Mouse (Mus musculus): ENCODE measurements around the gene Pde9a. TPM values are rescaled to one million over a fixed set of nuclear protein-coding genes. Genes with fewer than 3 reads are reported as not detected.
"Not testable (repeated sequence)": the region's sequence is repeated elsewhere in the genome, so short reads cannot be mapped to it uniquely, and the experiment has no call there.

Gene Pde9a
- 10 to 100 TPM; 19.8 to 23.9 TPM for total RNA-seq (2021)
- long read RNA-seq, transcript Pde9a-201 (19 exons, 2,089 nt) = major isoform, 7 of 14 reads
- long read RNA-seq, partial matches to known transcripts = 0 of 14 reads
- long read RNA-seq, other reads (novel, unspliced or antisense) = 5 of 14 reads

DNA sequence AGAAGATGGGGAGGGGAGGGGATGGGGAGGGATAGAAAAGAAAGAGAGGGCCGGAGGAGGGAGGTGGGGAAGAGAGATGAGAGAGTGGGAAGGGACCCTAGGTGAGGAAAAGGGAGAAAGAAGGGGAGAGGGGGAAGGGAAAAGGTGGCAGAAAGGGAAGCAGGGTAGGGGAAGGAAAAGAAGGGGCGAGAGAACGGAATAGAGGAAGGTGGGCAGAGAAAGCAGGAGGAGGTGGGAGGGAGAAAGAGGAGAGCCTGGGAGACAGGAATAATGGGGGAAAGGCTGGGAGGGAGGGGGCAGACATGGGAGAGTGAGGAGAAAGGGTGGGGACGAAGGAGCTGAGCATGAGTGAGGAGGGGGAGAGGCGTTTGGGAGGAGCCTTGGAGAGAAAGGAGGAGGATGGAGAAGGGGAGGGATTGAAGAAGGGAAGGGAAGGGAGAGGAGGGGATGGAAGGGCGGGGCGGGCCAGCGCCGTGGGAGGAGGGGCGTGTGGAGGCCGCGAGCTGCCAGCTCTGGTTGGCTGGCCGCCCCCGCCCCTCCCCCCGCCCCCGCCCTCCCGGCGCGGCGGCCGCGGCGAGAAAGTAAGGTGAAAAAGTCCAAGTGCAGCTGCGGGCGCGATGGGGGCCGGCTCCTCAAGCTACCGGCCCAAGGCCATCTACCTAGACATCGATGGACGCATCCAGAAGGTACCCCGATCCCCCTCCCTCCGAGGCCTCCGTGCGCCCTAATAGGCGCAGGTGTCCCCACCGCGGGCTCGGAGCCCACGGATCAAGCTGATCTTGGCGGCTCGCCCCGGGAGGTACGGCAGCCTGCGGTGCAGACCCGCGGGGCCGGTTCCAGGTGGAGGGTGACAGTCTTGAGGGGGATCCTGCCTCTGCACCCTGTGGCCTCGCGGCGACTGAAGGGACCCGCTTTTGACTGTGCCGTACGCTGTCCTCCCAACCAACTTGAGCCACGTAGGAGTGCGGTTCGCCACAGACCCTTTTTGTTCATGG is at the start of gene Pde9a:
Gene Pde9a (plus strand): TSS at position 540 of the 995 bp plus-strand sequence.
- peak in 1 of 2 experiments; percentile 64 for DNase-seq (ENCODE audit: low spot score in 2 of 2)

DNA sequence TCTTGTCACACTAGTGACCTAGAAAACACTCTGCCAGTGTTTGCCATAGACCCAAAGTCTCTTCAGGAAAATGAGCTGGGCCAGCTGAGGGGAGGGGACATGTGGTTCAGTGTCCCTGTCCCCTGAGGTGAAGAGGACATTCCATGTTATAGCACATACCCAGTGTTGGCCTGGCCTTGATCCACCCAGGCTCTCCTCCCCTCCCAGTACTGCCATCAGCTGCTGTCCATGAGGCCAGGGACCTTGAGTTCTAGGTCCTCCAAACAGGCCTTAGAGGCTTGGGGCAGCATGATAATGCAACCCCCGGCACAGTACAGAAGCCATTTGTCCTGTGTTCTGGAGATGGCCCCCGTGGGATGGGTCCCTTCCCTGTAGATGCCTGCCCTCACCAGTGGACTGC is 46.2 kb upstream of the Pde9a start:
- DNase-seq (ENCODE audit: low spot score in 2 of 2) = no peak

DNA sequence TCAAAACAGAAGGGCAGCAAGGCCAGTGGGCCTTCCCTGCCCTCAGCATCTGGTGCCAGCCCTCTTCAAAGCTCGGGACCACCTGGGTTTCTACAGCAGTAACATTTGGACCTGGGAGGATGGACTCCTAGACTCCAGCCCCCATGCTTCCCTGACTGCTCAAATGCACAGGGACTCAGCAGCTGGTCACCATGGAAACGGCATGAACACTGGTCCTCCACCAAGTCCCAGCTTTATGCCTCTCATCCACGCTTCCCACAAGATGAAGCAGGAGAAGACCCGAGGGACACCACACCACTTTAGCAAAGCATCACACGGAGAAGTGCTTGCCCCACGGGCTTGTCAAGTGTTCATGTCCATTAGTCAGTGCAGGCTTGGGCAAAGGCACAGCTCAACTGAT is 43.8 kb upstream of the Pde9a start:
- DNase-seq (ENCODE audit: low spot score in 2 of 2) = peak in 1 of 2 experiments; percentile 42

DNA sequence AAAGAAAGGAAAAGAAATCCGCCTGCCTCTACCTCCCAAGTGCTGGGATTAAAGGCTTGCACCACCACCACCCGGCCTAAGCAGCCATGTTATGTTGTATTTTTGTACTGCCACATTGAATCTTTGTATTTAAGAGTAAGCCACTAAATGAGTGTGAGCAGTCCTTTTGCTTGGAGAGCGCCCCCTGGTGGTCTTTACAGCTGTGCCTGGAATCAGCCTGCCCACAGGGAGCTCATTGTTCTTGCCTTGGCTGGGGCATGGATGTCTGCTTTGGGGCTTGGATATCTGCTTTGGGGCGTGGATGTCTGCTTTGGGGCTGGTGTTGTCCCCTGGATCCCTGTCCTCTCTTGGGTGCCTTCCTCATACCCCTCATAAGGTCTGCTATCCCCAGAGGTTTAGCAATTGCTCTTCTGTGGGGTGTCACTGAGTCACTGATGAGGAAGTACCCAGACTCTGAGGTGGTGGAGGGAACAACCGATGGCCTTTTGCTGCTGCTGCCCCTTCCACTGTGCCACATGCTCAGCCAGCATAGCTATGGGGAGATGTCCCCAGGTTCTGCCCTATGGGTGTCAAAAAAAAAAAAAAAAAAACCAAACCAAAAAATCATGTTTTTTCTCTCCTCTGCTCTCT is 41.7 kb upstream of the Pde9a start:
- DNase-seq (ENCODE audit: low spot score in 2 of 2) = peak; percentile 41 to 83

DNA sequence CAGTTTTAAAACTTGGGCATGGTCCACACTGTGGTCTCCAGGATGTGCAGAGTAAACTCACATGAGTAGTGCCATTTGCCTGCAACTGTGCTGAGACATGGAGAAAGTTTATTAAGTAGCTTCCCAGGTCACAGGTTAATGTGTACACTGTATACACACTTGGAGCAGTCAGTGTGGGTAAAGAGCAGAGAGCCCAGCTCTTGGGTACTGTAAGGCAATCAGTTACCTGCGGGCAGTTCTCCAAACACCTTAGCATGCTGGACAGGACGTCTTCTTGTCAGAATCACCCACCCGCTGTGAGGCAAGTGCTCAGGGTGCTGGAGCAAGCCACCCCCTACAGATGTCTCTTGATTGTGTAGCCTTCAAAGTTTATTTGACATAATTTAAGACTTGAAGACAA is 41.2 kb upstream of the Pde9a start:
- no peak for DNase-seq (ENCODE audit: low spot score in 2 of 2)

DNA sequence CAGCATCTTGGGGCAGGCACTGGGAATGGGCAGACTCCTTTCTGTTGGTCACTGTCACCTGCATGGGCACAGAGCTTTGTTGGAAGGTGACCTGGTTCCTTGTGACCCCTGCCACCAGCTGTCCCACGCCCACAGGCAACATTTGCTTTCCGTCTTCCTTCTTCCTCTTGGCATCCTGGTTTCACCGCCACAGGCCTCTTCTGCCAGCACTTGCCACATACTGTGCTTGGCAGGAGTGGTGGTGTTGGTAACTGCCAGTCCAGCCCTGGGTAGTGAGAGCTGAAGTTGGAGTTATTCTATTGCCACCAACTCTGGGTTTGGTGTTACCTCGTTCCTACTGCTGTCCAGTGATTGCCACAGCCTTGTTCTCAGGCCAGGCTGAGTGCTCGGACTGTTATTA is 37.9 kb upstream of the Pde9a start:
- no peak for DNase-seq (ENCODE audit: low spot score in 2 of 2)

DNA sequence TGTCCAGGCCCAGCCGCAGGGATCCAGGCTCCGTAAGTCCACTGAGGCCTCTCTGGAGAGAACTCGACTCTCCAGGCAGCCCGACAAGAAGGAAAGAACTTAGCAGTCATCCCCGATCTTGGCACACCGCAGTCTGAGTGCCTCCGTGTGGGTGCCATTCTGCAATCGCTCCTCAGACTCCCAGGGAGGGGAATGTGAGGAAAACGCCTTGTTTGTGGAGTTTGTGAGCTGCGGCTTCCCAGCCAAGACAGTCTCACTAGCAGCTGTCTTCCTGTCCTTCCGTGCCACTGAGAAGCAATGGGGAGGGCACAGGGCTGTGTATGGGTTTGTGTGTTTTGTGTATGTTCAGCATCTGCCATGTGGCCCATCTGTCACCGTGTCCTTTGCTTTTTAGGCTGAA is 36.6 kb upstream of the Pde9a start:
- peak in 1 of 2 experiments; percentile 51 for DNase-seq (ENCODE audit: low spot score in 2 of 2)

DNA sequence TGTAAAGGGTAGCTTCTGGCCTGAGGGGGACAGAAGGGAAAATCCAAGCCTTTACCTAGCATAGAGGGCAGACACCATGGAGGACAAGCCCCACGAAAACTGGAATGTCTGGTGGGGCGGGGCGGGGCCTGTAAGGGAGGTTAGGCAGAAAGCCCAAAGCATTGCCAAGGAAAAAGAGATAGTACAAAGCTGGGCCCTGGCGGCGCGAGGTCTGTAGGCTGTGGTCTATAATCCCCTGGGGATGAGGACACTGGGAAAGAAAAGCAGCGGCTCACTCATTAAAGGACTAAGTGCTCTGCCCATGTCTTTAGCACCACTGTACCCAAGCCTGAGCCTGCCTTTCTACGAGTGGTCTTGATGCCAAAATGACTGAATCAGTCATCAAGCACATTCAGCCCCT is 34.0 kb upstream of the Pde9a start:
- no peak for DNase-seq (ENCODE audit: low spot score in 2 of 2)

DNA sequence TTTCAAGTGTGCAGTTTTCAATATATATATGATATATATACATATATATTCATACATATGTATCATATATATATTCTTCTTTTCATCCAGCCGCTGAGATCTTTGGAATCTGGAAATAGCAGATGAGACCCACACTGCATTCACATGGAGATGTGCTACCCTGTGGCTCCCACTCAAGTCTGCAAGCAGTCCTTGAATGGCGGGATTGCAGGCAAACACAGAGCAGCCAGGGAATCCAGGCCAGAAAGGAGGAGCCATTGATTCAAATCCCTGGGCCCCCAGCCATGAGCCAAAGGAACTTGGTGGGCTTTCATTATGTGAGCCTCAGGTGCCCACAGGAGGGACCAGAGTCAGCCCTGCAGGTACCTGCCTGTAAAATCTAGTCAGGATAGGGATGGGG is 32.8 kb upstream of the Pde9a start:
- DNase-seq (ENCODE audit: low spot score in 2 of 2) = no peak

DNA sequence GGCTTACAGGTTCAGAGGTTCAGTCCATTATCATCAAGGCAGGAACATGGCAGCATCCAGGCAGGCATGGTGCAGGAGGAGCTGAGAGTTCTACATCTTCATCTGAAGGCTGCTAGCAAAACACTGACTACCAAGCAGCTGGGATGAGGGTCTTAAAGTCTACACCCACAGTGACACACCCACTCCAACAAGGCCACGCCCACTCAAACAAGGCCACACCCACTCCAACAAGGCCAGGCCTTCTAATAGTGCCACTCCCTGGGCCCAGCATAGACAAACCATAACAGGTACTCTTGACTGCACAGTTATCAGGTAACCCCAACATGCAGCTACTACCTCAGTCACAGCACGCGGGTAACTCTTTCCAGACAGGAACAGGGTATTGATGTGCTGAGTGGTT is 31.3 kb upstream of the Pde9a start:
- DNase-seq (ENCODE audit: low spot score in 2 of 2) = not testable (repeated sequence)

DNA sequence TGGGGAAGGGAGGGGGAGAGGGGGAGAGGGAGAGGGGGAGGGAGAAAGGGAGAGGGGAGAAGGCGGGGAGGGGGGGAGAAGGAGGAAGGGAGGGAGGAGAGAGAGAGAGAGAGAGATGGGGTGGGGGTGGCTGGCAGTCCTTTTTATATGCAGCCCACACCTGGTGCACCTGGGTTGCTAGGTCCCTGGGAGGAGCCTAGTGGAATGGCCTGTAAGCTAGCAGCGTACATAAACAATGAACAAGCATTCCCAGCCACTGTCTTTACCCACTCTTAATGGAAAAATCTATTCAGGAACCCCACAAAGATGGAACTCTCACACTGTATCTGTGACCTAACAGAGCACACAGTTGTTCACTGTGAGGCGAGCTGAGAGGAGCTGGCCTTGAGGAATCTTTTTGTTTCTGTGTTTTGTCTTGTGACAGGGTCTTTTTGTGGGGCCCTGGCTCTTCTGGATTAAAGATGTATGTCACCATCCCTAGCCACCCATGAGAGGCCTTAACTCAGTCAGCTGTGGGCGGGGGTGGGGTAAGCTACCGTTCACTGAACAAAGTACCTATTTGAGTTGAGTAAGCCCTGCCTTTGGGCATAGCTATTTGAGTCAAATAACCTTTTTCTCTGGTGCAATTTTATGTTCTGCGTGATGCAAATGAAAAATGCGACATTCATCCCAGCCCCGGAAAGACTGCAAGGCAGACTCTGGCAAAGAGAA is 30.1 kb upstream of the Pde9a start:
- DNase-seq (ENCODE audit: low spot score in 2 of 2) = no peak

DNA sequence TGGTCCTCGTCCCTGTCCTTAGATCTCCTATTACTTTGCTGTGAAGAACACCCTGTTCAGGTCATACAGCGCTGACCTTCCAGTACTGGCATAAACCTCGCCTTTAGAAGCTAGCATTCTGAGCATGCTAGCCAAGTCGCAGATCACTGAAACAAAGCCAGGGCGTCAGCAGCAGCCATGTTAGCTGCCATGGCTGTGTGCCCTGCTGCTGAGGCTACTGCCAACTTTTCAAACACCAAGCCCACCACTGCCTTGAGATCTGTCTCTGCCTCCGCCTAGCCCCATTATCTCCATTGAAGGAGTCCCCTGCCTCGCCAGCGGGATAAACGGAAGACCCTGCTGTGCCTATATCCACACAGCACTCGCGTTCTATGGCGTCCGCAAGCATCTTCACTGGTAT is 25.4 kb upstream of the Pde9a start:
- no peak for DNase-seq (ENCODE audit: low spot score in 2 of 2)

DNA sequence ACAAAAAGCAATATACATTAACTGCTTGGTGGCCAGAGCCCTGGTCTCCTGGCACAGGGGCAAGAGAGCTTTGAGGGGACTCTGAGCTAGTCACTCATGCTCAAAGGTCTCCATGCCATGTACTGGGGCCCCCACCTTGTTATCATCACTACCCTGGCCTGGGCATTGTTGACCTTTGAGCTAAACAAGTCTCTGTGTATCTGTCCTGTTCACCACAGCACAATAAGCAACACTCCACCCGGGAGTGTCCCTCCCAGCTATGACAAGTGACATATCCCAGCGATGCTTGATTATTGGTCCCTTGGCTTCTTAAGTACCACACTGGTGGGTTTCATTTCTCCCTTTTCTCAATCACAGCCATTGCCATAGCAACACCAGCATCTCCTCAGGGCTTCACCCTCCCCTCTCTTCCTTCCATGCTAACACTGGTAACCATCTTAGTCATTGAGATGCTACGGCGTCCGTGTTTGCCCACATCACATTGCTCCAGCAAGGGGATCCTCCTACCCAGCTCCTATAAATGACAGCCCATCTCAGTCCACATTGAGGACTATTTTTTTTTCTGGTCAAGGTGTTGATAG is 20.3 kb upstream of the Pde9a start:
- no peak for DNase-seq (ENCODE audit: low spot score in 2 of 2)

DNA sequence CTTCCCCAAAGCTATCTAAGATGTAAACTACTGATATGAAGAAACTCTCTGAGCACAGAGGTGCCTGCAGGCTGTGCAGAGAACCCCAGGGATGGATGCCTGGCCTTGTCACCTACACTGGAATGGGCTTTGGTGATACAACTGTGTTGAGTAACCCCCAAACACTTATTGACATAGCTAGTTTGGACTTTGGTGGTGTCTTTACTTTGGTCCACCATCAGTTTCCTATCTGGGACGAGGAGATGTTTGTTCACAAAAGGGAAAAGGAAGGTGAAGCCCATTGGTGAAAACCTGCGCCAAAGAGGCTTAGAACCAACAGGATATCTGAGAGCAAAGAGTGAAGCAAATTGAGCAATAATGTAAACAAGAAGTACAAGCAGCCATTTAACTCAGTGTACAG is 15.8 kb upstream of the Pde9a start:
- no peak for DNase-seq (ENCODE audit: low spot score in 2 of 2)

DNA sequence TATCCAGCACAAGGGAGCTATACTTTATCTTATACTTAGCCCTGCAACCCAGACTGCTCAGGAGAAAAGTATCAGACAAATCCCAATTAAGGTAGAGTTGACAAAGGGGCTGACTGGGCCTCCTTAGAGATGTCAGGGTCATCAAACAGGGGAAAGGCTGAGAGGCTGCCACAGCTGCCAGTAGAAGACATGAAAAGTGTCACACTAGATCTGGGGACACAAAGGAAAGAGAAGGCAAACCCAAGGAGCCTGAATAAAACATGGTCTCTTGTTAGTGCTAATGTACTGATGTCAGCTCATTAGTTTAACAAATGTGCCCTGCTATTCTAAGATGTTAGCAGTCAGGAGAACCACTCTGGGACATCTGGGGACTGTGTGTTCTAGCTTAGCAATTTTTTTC is 15.1 kb upstream of the Pde9a start:
- no peak for DNase-seq (ENCODE audit: low spot score in 2 of 2)

DNA sequence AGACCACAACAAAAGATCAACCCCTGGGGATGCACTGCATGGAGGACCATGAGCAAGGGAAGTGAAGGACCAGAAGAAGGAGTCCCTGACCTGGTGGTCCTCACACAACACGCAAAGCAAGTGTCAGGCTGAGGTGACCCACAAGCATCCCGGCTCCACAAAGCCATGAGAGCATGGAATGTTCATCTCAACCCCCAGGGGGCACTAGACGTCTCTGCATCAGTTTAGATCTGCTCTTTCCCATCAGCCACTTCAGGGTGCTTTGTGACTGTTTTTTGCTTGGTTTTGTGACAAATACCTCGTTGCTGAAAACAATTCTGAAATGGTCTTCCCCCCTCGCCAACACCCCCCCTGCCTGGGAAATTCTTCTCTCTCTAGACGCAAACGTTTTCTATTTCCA is 8.0 kb upstream of the Pde9a start:
- DNase-seq (ENCODE audit: low spot score in 2 of 2) = peak; percentile 60 to 88

DNA sequence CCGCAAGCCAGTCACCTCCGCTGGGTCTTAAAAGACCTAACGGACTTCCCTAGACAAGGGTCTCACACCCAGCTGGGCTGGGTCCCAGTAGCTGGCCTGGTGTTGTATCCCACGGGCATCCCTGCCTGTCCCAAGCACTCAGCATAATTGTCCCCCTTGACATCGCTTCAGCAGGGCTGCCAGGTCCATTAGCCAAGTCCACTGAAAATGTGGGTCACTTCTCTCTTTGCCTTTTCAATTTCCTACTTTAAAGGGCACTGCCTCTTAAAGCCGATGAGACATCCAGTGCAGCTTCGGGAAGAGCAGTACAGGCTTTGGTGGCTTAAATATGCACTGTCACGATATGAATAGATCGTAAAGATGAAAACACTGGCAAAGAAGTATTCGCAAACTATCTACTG is 7.6 kb upstream of the Pde9a start:
- peak in 1 of 2 experiments; percentile 21 for DNase-seq (ENCODE audit: low spot score in 2 of 2)

DNA sequence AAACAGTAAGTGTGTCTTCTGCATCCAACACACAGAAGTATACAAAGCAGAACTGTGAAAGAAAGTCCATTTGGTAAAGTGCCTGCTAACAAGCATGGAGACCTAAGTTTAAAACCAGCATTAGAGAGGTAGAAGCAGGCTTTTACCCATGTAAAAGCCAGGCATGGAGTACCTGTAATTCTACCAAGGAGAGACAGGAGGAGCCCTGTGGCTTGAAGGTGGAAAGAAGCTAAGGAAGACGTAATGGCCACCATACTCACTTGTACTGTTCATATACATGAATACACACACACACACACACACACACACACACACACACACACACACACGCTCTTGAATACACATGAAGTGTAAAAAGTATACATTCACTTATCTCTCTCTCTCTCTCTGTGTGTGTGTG is 6.9 kb upstream of the Pde9a start:
- no peak for DNase-seq (ENCODE audit: low spot score in 2 of 2)

DNA sequence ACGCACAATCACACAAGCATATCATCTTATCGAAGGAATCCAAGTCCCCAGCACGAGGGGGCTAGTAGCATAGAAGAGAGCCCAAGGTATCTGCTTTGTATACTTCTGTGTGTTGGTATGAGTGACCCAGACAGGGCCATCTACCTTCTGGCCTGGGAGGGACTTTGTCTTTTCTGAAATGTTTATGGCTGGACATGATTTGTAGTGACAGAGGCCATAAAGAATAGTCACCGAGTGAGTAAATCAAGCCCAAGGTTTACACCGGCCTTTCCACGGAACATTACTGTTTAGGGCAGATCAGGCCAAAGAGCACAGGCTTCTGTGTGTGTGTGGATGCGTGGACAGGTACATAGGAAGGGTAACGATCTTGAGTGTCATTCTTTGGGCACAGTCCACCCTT is 6.1 kb upstream of the Pde9a start:
- no peak for DNase-seq (ENCODE audit: low spot score in 2 of 2)

DNA sequence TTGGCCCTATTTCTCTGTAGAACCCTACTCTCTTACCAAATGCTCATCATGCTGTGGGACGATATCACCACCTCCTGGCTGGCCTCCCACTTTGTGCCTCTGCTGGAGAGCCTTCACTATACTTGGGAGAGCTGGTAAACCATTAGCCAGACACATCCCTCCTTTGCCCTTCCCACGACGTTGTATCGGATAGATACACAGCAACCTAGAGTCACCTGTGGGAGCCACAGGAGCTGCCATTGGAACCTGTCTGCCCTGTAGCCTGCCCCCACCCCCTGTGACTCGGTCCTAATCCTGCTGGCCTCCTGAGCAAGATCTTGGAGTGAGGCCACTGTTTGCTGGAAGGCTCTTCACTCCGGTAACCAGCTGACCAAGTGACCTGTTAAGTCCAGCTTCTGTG is 2.7 kb upstream of the Pde9a start:
- DNase-seq (ENCODE audit: low spot score in 2 of 2) = no peak

DNA sequence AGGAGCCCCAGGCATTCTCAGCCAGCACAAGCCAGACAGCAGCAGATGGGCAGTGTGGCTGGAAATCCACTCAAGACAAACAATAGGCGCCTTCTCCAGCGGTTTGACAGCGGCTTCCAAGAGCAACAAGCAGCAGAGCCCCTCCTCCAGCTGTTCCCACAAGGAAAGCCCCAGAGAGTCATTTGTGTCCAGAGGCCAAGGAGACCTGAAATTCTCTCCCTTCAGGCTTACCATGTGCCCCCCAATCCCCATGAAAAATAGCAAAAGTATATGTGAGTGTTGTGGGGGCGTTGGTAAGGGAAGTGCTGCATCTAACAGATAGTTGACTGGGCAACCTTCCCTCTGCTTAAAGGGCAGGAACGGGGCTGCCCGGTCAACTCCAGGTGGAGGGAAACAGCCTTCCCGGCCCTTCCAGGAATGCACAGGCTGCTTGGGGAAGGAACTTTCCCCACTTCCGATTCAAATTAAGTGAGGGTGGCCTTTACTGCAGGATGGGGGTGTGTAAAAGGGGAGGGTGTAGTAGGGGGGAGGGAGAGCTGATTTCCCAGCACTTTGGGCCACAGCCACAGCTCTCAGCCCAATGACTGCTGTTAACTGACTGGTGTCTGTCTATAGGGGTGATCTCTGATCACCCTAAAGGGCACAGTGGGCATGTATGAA is 912 bp upstream of the Pde9a start:
- DNase-seq (ENCODE audit: low spot score in 2 of 2) = no peak

Data from layer of hippocampus, adult 18-20 months (tissue).